Mouse (Mus musculus) embryonic stem cell, embryonic (primary cell): ENCODE data around the gene Gm10198.

Experiments used
- CTCF ChIA-PET, 4 experiments: fragments of 300-600 bp in 2 of 4; fragments of 350-600 bp in 2 of 4; sonication (Branson Sonifier 250); formaldehyde crosslinking; loops; one replicate each; lab custom pipeline; 2022; ENCODE audit warnings: inconsistent platforms in 2 of 4; lab: Charles Lee
- POLR2A ChIA-PET, 4 experiments: fragments of 300-600 bp in 2 of 4; fragments of 350-600 bp in 2 of 4; sonication (Branson Sonifier 250); formaldehyde crosslinking; loops; one replicate each; lab custom pipeline; 2022; ENCODE audit warnings: antibody characterized with exemption in 4 of 4, inconsistent platforms in 1 of 4; lab: Charles Lee

Gene Gm10198

DNA sequence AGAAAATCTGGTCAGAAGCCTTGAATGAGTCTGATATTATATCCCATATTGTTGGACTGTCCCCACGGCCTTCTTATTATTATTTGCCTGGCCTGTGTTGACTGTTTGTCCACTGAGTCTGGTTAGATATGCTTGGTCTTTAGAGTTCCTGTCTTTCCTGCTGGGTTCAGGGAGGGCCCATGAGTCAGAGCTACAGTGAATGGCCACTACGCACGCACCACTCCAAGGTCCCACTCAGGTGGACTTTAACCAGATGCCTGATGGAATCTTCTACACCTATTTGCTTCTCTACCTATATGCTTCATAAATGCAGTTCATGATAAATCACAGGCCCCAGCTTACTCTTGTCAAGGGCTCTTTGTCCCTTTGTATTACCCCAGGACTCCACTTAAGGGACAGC is 29.8 kb downstream of the Gm10198 start:
- POLR2A ChIA-PET, result no interaction called here
- CTCF ChIA-PET, result no interaction called here

- CTCF ChIA-PET, result no interaction called here
Observed at GRCm38 (mm10) chr13:111623112-111623511, 30.5 kb downstream of the Gm10198 start.

GRCm38 (mm10) chr13:111624115-111624514 is 31.5 kb downstream of the Gm10198 start:
- ChIA-PET POLR2A (no interaction called here), CTCF (no interaction called here)

More at GRCm38 (mm10) chr13:111623112-111623511, 30.5 kb downstream of the Gm10198 start:
- POLR2A ChIA-PET, result no interaction called here

GRCm38 (mm10) chr13:111634163-111635160 is 41.9 kb downstream of the Gm10198 start:
- POLR2A ChIA-PET, result interaction anchor here in 2 of 4 experiments (0.6 to 1.4 kb wide), 8 partner anchors 10 to 1300 kb away, joined by 3 to 11 read pairs (median 3); no protein-coding TSS in a partner anchor
- CTCF ChIA-PET, result no interaction called here

- ChIA-PET POLR2A (no interaction called here), CTCF (no interaction called here)
Observed at GRCm38 (mm10) chr13:111640319-111640718, 47.7 kb downstream of the Gm10198 start.
